Mouse (Mus musculus) hindbrain, embryonic 12.5 days (tissue): ENCODE measurements at regions not wholly inside any gene's neighbourhood (a gene's known extent, or its start where the extent isn't known, plus 50 kb on each side); places are given as distances from the start of the nearest gene placed in this dataset.
A peak's percentile ranks its signal among the peaks of the same experiment; 100 is the strongest.

Source experiments
- ATAC-seq: fragments of 200-750 bp; cut with Nextera tagmentation; 2 replicates; pipeline ENCODE4 v1.8.0; 2017; ENCODE audit warnings: moderate TSS enrichment; ENCODE audit not compliant: low FRiP score
- H3K27ac ChIP-seq: fragments of 300-500 bp; sonication (generic); 2 replicates; pipeline ENCODE4 v1.5.1; 2016; ENCODE audit warnings: mild to moderate bottlenecking
- H3K27me3 ChIP-seq: fragments of 300-500 bp; sonication (generic); 2 replicates; pipeline ENCODE4 v1.6.1; 2016; ENCODE audit warnings: mild to moderate bottlenecking
- H3K36me3 ChIP-seq: fragments of 300-500 bp; sonication (generic); 2 replicates; pipeline ENCODE4 v1.6.1; 2016; ENCODE audit warnings: mild to moderate bottlenecking
- H3K4me1 ChIP-seq: fragments of 300-500 bp; sonication (generic); 2 replicates; pipeline ENCODE4 v1.6.1; 2016
- H3K4me2 ChIP-seq: fragments of 300-500 bp; sonication (generic); replicated peaks from 2 replicates; pipeline ENCODE4 v1.6.1; 2016; ENCODE audit warnings: mild to moderate bottlenecking
- H3K4me3 ChIP-seq: fragments of 300-500 bp; sonication (generic); 2 replicates; pipeline ENCODE4 v1.5.1; 2016; ENCODE audit warnings: mild to moderate bottlenecking
- H3K9ac ChIP-seq: fragments of 300-500 bp; sonication (generic); 2 replicates; pipeline ENCODE4 v1.6.1; 2016; ENCODE audit warnings: mild to moderate bottlenecking, moderate library complexity
- H3K9me3 ChIP-seq: fragments of 300-500 bp; sonication (generic); replicated peaks from 2 replicates; pipeline ENCODE4 v1.6.1; 2016; ENCODE audit warnings: mild to moderate bottlenecking
- WGBS: fragments of 180-500 bp; shearing (Covaris S2); methylation state at CpG from one replicate; pipeline ENCODE4 v1.1.7; 2016; 5-methylcytosine and 5-hydroxymethylcytosine counted together

DNA sequence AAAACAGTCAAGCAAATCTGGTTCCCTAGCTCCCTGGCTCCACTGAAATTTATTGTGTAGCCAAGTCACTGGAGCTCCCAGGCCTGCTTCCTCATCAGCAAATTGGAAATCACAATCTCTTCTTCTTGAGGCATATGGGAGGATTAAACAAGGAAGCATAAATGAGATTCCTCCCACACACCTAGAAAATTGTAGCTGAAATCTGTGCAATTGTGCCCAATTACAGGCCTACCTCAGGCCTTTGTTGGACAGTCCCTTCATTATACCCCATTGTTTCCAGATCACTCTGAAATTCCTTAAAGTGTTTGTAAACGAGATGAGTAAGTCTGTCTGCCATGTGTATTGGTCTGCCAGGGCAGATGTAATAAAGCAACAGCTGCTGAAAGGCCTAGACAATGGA is 326.8 kb upstream of the Zfp703 start:
- Histone ChIP-seq H3K4me3 (no peak overlapping the region), H3K4me1 (no peaks in the 10 kb centered on the region), H3K4me2 (no peak overlapping the region), H3K9ac (no peak overlapping the region), H3K9me3 (no peaks in the 10 kb centered on the region), H3K27me3 (no peaks in the 10 kb centered on the region), H3K27ac (no peak overlapping the region), H3K36me3 (no peaks in the 10 kb centered on the region)
- ATAC-seq: no peak
- WGBS: 39% methylated on average over 1 of the region's 1 CpGs

DNA sequence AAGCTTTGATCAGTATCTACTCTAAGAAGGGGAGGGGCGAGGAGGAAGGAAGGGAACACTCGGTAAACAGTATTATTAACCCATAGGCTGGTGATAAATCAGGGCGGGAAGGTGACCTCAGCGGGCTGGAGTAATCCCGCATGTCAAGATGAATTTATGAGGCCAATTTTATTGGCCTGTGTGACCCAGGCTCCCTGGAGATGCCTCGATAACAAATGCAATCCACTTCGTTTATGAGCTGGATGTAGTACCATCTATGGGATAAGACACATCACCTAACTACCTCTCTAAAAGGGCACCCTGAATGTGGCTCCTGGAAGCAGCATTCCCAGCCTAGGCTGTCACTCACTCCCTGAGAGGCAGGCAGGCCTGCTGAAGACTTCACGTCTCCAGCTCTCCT is 321.2 kb upstream of the Zfp703 start:
- Histone ChIP-seq H3K9ac (no peak overlapping the region), H3K27ac (no peak overlapping the region; the same call in 1 of the 2 replicates), H3K36me3 (no peaks in the 10 kb centered on the region), H3K4me3 (no peak overlapping the region), H3K4me2 (no peak overlapping the region), H3K27me3 (no peaks in the 10 kb centered on the region), H3K9me3 (no peaks in the 10 kb centered on the region), H3K4me1 (0 out of 2 replicates have a peak, but pooled peaks cover 3% of the 10 kb centered on the region)
- ATAC-seq: no peak
- WGBS: 65% methylated on average over 8 of the region's 8 CpGs

- 83% methylated on average over 13 of the region's 13 CpGs for WGBS
These were observed 320.6 kb upstream of the Zfp703 start for GRCm38 (mm10) chr8:26656310-26657075.

DNA sequence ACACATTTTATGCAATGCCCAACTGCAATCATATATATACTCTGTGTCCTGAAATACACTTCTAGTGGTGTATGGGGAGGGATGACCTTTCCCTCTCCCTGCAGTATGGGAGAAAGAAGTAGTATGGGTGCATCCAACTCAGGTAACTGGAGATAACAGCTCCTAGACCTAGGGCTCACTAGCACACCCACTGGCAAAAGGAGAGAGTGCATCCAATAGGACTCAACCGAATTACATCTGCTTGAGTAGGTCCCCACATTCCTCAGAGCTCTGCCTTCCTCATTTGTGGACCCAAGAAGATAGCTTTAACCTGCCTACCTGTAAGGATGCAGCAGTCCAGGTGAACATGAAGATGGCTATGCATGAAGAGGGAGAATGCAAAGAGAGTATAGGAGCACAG is 317.7 kb upstream of the Zfp703 start:
- Histone ChIP-seq H3K4me3 (no peak overlapping the region), H3K27ac (no peak overlapping the region), H3K27me3 (no peaks in the 10 kb centered on the region), H3K4me2 (no peak overlapping the region), H3K36me3 (no peaks in the 10 kb centered on the region), H3K9ac (no peak overlapping the region), H3K9me3 (no peaks in the 10 kb centered on the region), H3K4me1 (0 out of 2 replicates have a peak, but pooled peaks cover 3% of the 10 kb centered on the region)
- 50% methylated on average over 1 of the region's 1 CpGs for WGBS
- ATAC-seq: no peak

More at GRCm38 (mm10) chr8:26656310-26657075, 320.6 kb upstream of the Zfp703 start:
- H3K4me3 ChIP-seq: no peak overlapping the region
- H3K9ac ChIP-seq: no peak overlapping the region
- no peaks in the 10 kb centered on the region for H3K27me3 ChIP-seq
- ATAC-seq: no peak
- H3K36me3 ChIP-seq: no peaks in the 10 kb centered on the region
- H3K4me2 ChIP-seq: no peak overlapping the region
- H3K27ac ChIP-seq: no peak overlapping the region; the same call in 1 of the 2 replicates
- 0 out of 2 replicates have a peak, but pooled peaks cover 3% of the 10 kb centered on the region for H3K4me1 ChIP-seq
- no peaks in the 10 kb centered on the region for H3K9me3 ChIP-seq

- H3K36me3 ChIP-seq: no peaks in the 10 kb centered on the region
- no peaks in the 10 kb centered on the region for H3K27me3 ChIP-seq
- H3K27ac ChIP-seq: no peak overlapping the region
- WGBS: 86% methylated on average over 3 of the region's 3 CpGs
- H3K9ac ChIP-seq: no peak overlapping the region
- H3K4me1 ChIP-seq: peaks cover 15% of the 10 kb centered on the region
- no peak overlapping the region for H3K4me3 ChIP-seq
- H3K9me3 ChIP-seq: no peaks in the 10 kb centered on the region
- H3K4me2 ChIP-seq: no peak overlapping the region
- no peak for ATAC-seq
These were observed 307.6 kb upstream of the Zfp703 start for GRCm38 (mm10) chr8:26669541-26669940.

GRCm38 (mm10) chr8:26672486-26673395 is 304.4 kb upstream of the Zfp703 start:
- Histone ChIP-seq H3K4me2 (no peak overlapping the region), H3K9ac (no peak overlapping the region), H3K9me3 (no peaks in the 10 kb centered on the region), H3K36me3 (no peaks in the 10 kb centered on the region), H3K27ac (no peak overlapping the region), H3K27me3 (0 out of 2 replicates have a peak, but pooled peaks cover 4% of the 10 kb centered on the region), H3K4me1 (peaks cover 20% of the 10 kb centered on the region), H3K4me3 (no peak overlapping the region)
- no peak for ATAC-seq
- 21% methylated on average over 9 of the region's 9 CpGs for WGBS

DNA sequence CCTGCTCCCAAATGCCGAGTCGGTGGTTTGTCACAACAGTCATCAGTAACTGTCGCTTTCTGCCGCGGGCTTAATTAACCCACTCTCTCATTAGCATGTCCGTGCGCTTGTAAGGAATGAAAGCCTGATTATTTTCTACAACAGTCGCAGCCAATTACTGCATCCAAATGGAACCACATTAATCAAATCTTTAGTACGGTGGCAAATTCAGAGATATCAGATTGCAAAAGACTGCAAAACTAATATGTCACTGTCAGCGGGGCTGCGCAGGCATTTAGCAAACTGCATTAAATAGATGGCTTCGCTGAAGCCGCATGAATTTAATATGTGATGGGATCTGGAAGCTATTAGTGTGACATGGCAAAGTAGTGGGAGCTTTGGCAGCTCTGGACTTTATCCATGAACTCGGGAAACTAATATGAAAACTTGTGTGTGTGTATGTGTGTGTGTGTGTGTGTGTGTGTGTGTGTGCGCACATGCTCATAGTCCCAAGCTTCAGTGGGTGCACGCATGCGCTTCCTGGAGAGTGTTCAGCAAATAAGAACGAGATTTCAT is 299.5 kb upstream of the Zfp703 start:
- Histone ChIP-seq H3K4me2 (no peak overlapping the region), H3K4me1 (peaks cover 20% of the 10 kb centered on the region), H3K4me3 (no peak overlapping the region), H3K27ac (no peak overlapping the region), H3K27me3 (0 out of 2 replicates have a peak, but pooled peaks cover 4% of the 10 kb centered on the region), H3K9me3 (no peaks in the 10 kb centered on the region), H3K36me3 (no peaks in the 10 kb centered on the region), H3K9ac (no peak overlapping the region)
- ATAC-seq: peak; percentile 74
- WGBS: 33% methylated on average over 18 of the region's 18 CpGs

- no peak overlapping the region for H3K4me2 ChIP-seq
- peaks cover 9% of the 10 kb centered on the region; the same call in 1 of the 2 replicates for H3K4me1 ChIP-seq
- no peaks in the 10 kb centered on the region for H3K27me3 ChIP-seq
- H3K36me3 ChIP-seq: no peaks in the 10 kb centered on the region
- H3K9ac ChIP-seq: no peak overlapping the region
- H3K9me3 ChIP-seq: no peaks in the 10 kb centered on the region
- no peak for ATAC-seq
- no peak overlapping the region for H3K4me3 ChIP-seq
- H3K27ac ChIP-seq: no peak overlapping the region
- WGBS: 76% methylated on average over 11 of the region's 11 CpGs
These were observed 296.2 kb upstream of the Zfp703 start for GRCm38 (mm10) chr8:26680891-26681381.

GRCm38 (mm10) chr8:26687146-26687545 is 290.0 kb upstream of the Zfp703 start:
- no peak for ATAC-seq
- Histone ChIP-seq H3K4me2 (no peak overlapping the region), H3K27me3 (no peaks in the 10 kb centered on the region), H3K4me1 (peaks cover 18% of the 10 kb centered on the region), H3K9ac (no peak overlapping the region), H3K36me3 (no peaks in the 10 kb centered on the region), H3K9me3 (no peaks in the 10 kb centered on the region), H3K4me3 (no peak overlapping the region), H3K27ac (no peak overlapping the region)

DNA sequence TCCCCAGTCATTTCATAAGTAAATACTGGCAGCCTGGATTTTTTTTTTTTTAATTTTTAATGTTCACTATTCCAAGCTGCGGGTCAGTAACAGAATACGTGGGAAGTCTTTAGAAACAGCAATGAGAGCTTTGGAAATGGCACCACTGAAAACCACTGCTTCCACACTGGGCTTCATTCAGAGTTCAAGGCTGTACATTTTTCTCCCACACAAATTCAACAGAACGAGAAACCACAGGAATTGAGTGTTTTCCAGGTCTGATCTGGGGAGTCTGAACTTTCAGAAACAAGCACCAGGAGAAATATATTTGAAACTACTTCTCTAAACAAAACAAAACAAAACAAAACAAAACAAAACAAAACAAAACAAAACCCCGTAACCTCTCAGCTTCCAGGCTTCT is 289.1 kb upstream of the Zfp703 start:
- Histone ChIP-seq H3K4me3 (no peak overlapping the region), H3K4me2 (no peak overlapping the region), H3K9me3 (no peaks in the 10 kb centered on the region), H3K4me1 (peaks cover 18% of the 10 kb centered on the region), H3K36me3 (no peaks in the 10 kb centered on the region), H3K27ac (no peak overlapping the region), H3K27me3 (no peaks in the 10 kb centered on the region), H3K9ac (no peak overlapping the region)
- 71% methylated on average over 4 of the region's 4 CpGs for WGBS
- no peak for ATAC-seq

- Histone ChIP-seq H3K4me2 (no peak overlapping the region), H3K4me3 (no peak overlapping the region), H3K36me3 (no peaks in the 10 kb centered on the region), H3K27me3 (no peaks in the 10 kb centered on the region), H3K27ac (no peak overlapping the region), H3K4me1 (peaks cover 18% of the 10 kb centered on the region), H3K9me3 (no peaks in the 10 kb centered on the region), H3K9ac (no peak overlapping the region)
- ATAC-seq: no peak
- 70% methylated on average over 5 of the region's 5 CpGs for WGBS
These were observed 288.2 kb upstream of the Zfp703 start for GRCm38 (mm10) chr8:26688745-26689478.
